Mouse (Mus musculus) frontal cortex, postnatal 25 days (tissue): ENCODE results near the gene Arhgap9.
A peak's percentile ranks its signal among the peaks of the same experiment; 100 is the strongest.
"Not testable (repeated sequence)": the region's sequence is repeated elsewhere in the genome, so short reads cannot be mapped to it uniquely, and the experiment has no call there.

Experiments used
- DNase-seq, 2 experiments: peaks; one replicate each; pipeline ENCODE4 v3.0.0; 2022; ENCODE audit warnings: low spot score in 2 of 2

Gene Arhgap9

GRCm38 (mm10) chr10:127291881-127292638, 29.7 kb upstream of the Arhgap9 start:
- no peak for DNase-seq

GRCm38 (mm10) chr10:127292987-127293538, 28.7 kb upstream of the Arhgap9 start:
- no peak for DNase-seq

GRCm38 (mm10) chr10:127293590-127294113, 28.1 kb upstream of the Arhgap9 start:
- no peak for DNase-seq

GRCm38 (mm10) chr10:127294895-127295510, 26.8 kb upstream of the Arhgap9 start:
- DNase-seq: no peak

DNA sequence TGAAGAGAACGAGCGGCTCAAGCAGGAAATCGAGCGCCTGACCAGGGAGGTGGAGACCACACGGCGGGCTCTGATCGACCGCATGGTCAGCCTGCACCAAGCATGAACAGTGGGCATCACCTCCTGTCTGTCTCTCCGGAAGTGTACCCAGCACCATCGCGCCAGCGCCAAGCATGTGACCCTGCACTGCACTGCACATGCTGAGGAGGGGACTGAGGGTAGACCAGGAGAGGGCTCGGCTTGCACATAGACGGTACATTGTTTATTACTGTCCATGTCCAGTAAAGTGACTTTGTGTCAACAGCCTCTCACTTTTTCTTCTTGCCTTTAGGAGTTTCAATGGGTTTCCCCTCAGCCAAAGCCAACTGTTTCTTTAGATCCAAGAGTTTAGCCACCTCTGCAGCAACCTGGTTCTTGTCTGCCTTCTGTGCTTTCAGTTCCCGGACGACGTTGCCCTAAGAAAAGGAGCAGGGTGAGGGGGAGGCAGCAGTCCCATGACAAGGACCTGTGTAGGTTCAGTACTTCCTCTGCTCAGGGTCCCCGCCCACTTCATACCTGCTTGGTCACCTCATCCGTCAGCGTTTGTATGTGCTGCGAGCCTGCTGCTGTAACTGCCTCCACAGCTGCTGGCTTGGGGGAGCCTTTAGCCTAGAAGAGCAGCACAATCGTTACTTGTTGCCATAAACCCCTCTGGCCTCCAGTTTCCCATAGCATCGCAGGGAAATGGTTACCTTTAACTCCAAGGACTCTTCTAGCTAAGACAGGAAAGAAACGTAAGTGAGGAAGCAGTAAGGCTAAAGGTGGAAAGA, 25.6 kb upstream of the Arhgap9 start:
- DNase-seq: no peak

- no peak for DNase-seq
Measured at GRCm38 (mm10) chr10:127297015-127297871, 24.5 kb upstream of the Arhgap9 start.

DNA sequence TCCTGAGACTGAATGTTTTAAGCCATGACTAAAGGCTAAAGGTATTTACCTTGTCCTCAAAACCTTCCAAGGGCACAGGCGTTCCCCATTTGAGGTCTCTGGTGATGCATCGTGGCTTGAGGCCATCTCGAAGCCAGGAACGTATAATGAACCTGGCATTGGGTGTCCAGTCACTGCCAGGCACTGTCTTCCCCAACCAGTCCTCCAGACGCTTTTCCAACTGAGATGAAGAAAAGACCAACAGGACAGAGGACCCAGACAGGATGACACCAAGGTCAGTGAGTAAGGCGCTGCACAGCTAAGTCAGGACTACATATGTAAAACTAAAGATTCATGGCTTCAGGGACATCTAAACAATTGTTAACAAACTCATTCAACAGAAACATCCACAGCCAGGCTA, 21.4 kb upstream of the Arhgap9 start:
- no peak for DNase-seq

DNA sequence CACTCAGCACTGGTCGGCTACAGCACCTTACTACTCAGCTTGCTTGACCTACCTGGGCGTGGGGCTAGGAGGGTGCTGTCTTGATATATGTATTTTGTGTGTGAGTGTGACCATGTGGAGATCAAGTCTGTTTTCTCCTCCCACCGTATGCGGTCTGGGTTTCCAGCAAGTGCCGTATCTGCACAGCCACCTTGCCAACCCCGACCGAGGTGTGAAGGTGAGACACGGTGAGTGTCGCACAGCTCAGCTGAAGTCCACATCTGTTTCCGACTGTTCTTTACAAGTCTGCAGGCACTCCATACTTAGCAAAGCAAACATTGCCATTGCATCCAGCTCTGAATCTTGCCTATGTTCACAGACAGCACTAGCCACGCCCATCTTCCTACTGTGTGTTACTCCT, 18.6 kb upstream of the Arhgap9 start:
- DNase-seq: no peak

- DNase-seq: not testable (repeated sequence)
Measured at GRCm38 (mm10) chr10:127309167-127309566, 12.6 kb upstream of the Arhgap9 start.

DNA sequence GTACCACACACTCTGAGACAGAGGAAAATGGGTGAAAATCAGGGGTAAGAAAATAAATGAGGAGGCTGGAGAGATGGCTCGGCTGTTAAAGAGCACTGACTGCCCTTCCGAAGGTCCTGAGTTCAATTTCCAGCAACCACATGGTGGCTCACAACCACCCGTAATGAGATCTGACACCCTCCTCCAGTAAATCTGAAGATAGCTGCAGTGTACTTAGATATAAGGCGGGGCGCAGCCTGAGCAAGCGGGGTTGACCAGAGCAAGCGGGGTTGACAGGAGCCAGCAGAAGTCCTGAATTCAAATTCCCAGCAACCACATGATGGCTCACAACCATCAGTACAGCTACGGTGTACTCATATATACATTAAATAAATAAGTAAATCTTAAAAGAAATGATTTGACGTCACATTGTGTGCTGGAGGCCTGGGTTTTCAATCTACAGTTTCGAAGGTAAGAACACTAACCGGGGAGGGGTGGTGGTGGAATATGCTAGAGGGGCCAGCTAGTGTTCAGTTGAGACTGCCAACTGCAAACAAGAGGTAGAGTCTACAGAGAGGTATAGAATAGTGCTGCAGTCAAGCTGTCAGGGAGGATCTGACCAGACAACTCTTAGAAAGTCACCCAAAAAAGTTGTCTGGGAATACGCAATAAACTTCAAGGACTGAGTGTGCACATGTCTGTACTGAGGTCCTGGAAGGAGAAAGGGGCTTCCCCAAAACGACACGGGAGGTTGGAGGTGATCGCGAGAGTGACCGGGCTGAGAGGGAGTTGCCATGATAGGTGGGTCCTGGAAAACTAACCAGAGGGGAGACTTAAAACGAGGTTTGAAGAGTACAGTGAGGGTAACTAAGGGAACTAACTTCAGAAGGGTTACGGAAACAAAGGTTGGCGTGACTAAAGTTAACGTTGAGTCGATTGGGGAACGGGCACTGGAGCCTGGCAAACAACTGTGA, 11.0 kb upstream of the Arhgap9 start:
- no peak for DNase-seq

DNA sequence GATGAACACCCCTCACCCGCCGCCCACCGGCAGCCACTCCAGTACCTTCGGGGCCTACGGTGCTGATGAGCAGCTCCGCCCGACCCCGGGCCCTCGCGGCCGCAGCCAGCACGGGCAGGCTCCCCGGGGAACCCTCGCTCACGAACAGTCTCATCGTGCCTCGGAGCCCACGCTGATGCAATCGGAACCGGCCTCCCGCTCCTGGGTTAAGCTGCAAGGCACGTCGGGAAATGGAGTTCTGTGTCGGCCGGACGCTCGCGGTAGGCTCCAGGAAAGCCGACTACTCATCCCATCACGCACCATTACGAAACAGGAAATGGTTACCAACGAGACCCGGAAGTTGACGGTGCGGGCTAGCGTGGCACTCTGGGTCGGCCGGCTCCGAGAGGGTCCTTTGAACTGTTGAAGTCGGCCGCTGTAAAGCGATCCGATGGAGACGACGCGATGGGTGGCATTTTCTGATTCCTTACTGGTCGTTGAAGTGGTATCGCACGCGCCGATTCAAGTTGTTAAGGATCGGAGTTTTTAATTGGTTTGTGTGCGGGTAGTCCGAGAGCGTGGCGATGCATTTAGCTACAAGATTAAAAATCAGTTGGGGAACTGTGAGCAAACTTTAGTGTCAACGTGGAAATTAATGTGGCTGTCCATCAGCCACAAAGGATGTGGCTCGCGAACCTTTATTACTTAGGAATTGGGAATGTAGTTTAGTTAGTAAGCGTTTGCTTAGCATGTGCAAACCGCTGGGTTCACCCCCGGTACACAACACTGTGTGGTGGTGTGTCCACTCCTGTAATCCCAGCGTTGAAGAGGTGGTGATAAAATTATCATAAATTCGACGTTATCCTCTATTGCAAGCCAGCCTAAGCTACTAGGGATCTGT, 10.0 kb upstream of the Arhgap9 start, which contains the start of gene Mars:
TSS of gene Mars (minus strand) at position 311 of the 880 bp plus-strand sequence.
- peak; percentile 84 to 94 for DNase-seq

DNA sequence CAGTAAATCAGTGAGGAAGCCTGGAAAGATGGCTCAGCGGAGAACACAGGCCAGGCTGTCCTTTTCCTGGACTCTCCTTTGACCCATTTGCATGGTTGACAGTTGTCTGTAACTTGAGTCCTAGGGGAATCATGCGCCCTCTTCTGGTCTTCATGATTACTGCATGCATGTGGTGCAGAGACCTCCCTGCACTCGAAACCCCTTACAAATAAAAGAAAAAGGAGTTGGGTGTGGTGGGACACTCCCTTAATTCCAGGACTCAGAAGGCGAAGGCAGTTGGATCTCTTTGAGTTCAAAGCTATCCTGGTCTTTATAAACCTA, 9.4 kb upstream of the Arhgap9 start:
- peak; percentile 64 to 69 for DNase-seq

- no peak for DNase-seq
Measured at GRCm38 (mm10) chr10:127312858-127313257, 8.9 kb upstream of the Arhgap9 start.

- not testable (repeated sequence) for DNase-seq
Measured at GRCm38 (mm10) chr10:127313516-127313915, 8.2 kb upstream of the Arhgap9 start.

GRCm38 (mm10) chr10:127314950-127315349, 6.8 kb upstream of the Arhgap9 start:
- DNase-seq: not testable (repeated sequence)

GRCm38 (mm10) chr10:127317277-127317676, 4.5 kb upstream of the Arhgap9 start:
- DNase-seq: no peak

GRCm38 (mm10) chr10:127318009-127318408, 3.8 kb upstream of the Arhgap9 start:
- no peak for DNase-seq

DNA sequence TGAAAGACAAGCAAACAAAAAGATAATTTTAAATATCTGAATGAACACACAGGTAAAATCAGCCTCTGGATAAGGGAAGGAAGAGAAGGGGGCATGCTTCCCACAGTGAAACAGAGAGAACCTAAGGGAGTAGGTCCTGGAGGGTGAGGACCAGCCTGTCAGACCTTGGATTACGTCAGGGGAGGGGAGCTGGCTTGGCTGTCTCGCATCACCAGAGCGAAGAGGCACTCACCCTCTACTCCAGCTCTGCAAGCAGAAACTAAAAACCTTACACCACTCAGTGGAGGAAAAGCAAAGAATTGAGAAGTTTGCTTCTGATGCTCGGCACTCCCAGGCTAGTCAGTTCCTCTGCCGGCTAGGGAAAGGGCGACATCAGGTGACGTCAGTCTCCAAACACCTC, 1.8 kb upstream of the Arhgap9 start:
- no peak for DNase-seq

DNA sequence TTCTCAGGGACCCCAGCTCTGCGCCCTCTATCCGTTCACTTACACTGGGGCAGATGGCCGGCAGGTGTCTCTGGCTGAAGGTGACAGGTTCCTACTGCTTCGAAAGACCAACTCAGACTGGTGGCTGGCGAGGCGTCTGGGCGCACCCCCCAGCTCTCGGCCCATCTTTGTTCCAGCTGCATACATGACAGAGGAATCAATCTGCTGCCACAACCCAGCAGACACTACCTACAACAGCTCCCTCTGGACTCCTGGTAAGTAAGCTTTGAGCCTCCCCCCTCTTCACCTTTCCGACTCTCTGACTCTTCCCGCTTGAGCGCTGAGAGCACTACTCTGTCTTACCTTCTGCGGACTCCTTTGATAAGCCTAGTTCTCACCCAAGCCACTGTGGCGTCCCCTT, 414 bp downstream of the Arhgap9 start:
- DNase-seq: no peak
